Comparison of ENCODE assay signal across 8 mouse cellular contexts in the genomic region with DNA sequence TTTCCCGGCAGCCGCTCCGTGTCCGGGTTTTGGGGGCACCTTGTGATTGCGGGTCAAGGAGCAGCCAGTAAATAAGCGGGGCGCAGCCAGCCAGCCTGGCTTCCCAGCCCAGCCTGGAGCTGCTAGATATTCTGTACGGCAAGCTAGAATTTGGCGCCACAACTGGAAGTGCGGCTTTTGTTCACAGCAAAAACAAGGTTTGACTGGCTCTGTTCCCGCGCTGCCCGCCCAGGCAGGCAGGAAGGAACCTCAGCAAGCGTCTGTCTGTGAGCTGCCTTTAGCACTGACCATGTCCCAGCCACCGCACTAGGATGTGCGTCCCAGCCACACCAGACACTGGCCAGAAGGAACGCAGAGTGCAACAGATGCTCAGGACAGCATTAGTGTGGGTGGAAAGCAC. TPM values are rescaled to one million over a fixed set of nuclear protein-coding genes. Genes with fewer than 3 reads are reported as not detected.
DNase-seq lines count a peak whose midpoint lies in the region; ATAC-seq and TF ChIP-seq lines count a peak whose summit lies in the region.

No protein-coding gene starts in this region.

- H3K4me1 ChIP-seq in E14TG2a.4 (replicated peaks; ENCODE audit: low read depth, low read length) = peaks cover 19% of the 10 kb centered on the region
- no peaks in the 10 kb centered on the region; the same call in 1 of the 2 replicates for H3K4me1 ChIP-seq in brown adipose tissue, adult 24 weeks (ENCODE audit: control insufficient read depth, insufficient read depth, insufficient read length, low read length)
- 0 out of 2 replicates have a peak, but pooled peaks cover 10% of the 10 kb centered on the region for H3K4me1 ChIP-seq in hindbrain, embryonic 14.5 days (replicated peaks; ENCODE audit: control insufficient read depth, insufficient read depth, low read length)

- WGBS in hindbrain, embryonic 14.5 days = 13% methylated on average over 17 of the region's 17 CpGs

- no peak overlapping the region for H3K27ac ChIP-seq in brown adipose tissue, adult 24 weeks (replicated peaks; ENCODE audit: low read depth, low read length)
- H3K27ac ChIP-seq in hindbrain, embryonic 14.5 days = no peak overlapping the region

- H3K9me3 ChIP-seq in E14TG2a.4 (ENCODE audit: low read length) = no peaks in the 10 kb centered on the region
- H3K9me3 ChIP-seq in hindbrain, embryonic 14.5 days (ENCODE audit: control insufficient read depth, low read length) = no peaks in the 10 kb centered on the region

- H3K4me3 ChIP-seq in E14TG2a.4 (replicated peaks; ENCODE audit: low read length) = peak overlapping the region; percentile 72
- peak overlapping the region; percentile 8; the same call in 1 of the 2 replicates for H3K4me3 ChIP-seq in brown adipose tissue, adult 24 weeks (ENCODE audit: insufficient read depth, low read depth, low read length)
- H3K4me3 ChIP-seq in hindbrain, embryonic 14.5 days (replicated peaks; ENCODE audit: low read length) = no peak overlapping the region

- no peak for TF ChIP-seq CTCF in E14TG2a.4 (conservative IDR thresholded peaks at IDR 0.05; ENCODE audit: low read length)

- peak overlapping the region; percentile 32 for H3K4me2 ChIP-seq in hindbrain, embryonic 14.5 days (replicated peaks)

- peak; percentile 7 to 68 for DNase-seq in frontal cortex, adult 2 months (ENCODE audit: extremely low spot score in 1 of 2, low spot score in 1 of 2)
- peak; percentile 40 for DNase-seq in hindbrain, embryonic 14.5 days (ENCODE audit: low spot score)
- DNase-seq in layer of hippocampus, postnatal 25 days (ENCODE audit: extremely low spot score in 1 of 2, low spot score in 1 of 2) = peak; percentile 34 to 51
- peak; percentile 35 for DNase-seq in lung, postnatal 25 days (ENCODE audit: low spot score)
- DNase-seq in right cerebral cortex, postnatal 10 days (ENCODE audit: low spot score in 2 of 2) = peak; percentile 79 to 80
- no peak for DNase-seq in adipocyte (ENCODE audit: low spot score)

- H3K9ac ChIP-seq in hindbrain, embryonic 14.5 days = peak overlapping the region; percentile 25; the same call in 1 of the 2 replicates

- H3K27me3 ChIP-seq in E14TG2a.4 (ENCODE audit: insufficient read depth, low read length) = peaks cover 10% of the 10 kb centered on the region
- no peaks in the 10 kb centered on the region for H3K27me3 ChIP-seq in hindbrain, embryonic 14.5 days (ENCODE audit: control insufficient read depth, insufficient read depth, low read length)

- H3K36me3 ChIP-seq in E14TG2a.4 (ENCODE audit: insufficient read depth, low read length) = no peaks in the 10 kb centered on the region
- no peaks in the 10 kb centered on the region for H3K36me3 ChIP-seq in hindbrain, embryonic 14.5 days (replicated peaks; ENCODE audit: control insufficient read depth, insufficient read depth)

- peak; percentile 62; the same call in 1 of the 2 replicates for ATAC-seq in hindbrain, embryonic 14.5 days (ENCODE audit: low FRiP score)

RNA-seq across cellular contexts. Expression of gene Zfp704, which starts 20.1 kb away (rescaled TPM):
- polyA plus RNA-seq in brown adipose tissue, adult 24 weeks (2012; ENCODE audit: insufficient read depth, insufficient read length, missing spikeins) = 2.3 and 4.0 TPM in 2 replicates
- polyA plus RNA-seq in frontal cortex, adult 2 months (2012; rRNA removed) = 16.7 and 17.3 TPM in 2 replicates
- 14.7 and 15.7 TPM in 2 replicates for polyA plus RNA-seq in hindbrain, embryonic 14.5 days (2014; fragmentation: Nextera tagmentation; extraction: Ambion mirVana)
- total RNA-seq in layer of hippocampus, postnatal 25 days (2021) = 10 to 100 TPM; 32.4 to 34.2 TPM
